Mouse (Mus musculus): ENCODE measurements around the gene Gdf3.
"Not testable (repeated sequence)": the region's sequence is repeated elsewhere in the genome, so short reads cannot be mapped to it uniquely, and the experiment has no call there.

The Gdf3 gene

GRCm38 (mm10) chr6:122609771-122610170, at the start of gene Gdf3:
Gene Gdf3, minus strand, starts transcription at chr6:122610087.
- no peak for DNase-seq (ENCODE audit: low spot score in 2 of 2)

- DNase-seq (ENCODE audit: low spot score in 2 of 2) = no peak
These were observed 49.7 kb upstream of the Gdf3 start for GRCm38 (mm10) chr6:122659567-122659966.

GRCm38 (mm10) chr6:122657630-122658029, 47.7 kb upstream of the Gdf3 start:
- DNase-seq (ENCODE audit: low spot score in 2 of 2) = no peak

GRCm38 (mm10) chr6:122654301-122654700, 44.4 kb upstream of the Gdf3 start:
- DNase-seq (ENCODE audit: low spot score in 2 of 2) = no peak

- no peak for DNase-seq (ENCODE audit: low spot score in 2 of 2)
These were observed 40.6 kb upstream of the Gdf3 start for GRCm38 (mm10) chr6:122650398-122650980.

- DNase-seq (ENCODE audit: low spot score in 2 of 2) = no peak
These were observed 40.0 kb upstream of the Gdf3 start for GRCm38 (mm10) chr6:122649903-122650302.

GRCm38 (mm10) chr6:122644196-122644595, 34.3 kb upstream of the Gdf3 start:
- not testable (repeated sequence) for DNase-seq (ENCODE audit: low spot score in 2 of 2)

GRCm38 (mm10) chr6:122637566-122637965, 27.7 kb upstream of the Gdf3 start:
- not testable (repeated sequence) for DNase-seq (ENCODE audit: low spot score in 2 of 2)

GRCm38 (mm10) chr6:122636666-122637065, 26.8 kb upstream of the Gdf3 start:
- DNase-seq (ENCODE audit: low spot score in 2 of 2) = no peak

GRCm38 (mm10) chr6:122635315-122635714, 25.4 kb upstream of the Gdf3 start:
- no peak for DNase-seq (ENCODE audit: low spot score in 2 of 2)

GRCm38 (mm10) chr6:122633411-122633810, 23.5 kb upstream of the Gdf3 start:
- peak in 1 of 2 experiments; percentile 5 for DNase-seq (ENCODE audit: low spot score in 2 of 2)

- no peak for DNase-seq (ENCODE audit: low spot score in 2 of 2)
These were observed 17.7 kb upstream of the Gdf3 start for GRCm38 (mm10) chr6:122627469-122628108.

- DNase-seq (ENCODE audit: low spot score in 2 of 2) = no peak
These were observed 16.2 kb upstream of the Gdf3 start, which contains the start of gene Dppa3 for GRCm38 (mm10) chr6:122626110-122626509. Gene Dppa3, plus strand, starts transcription at chr6:122626410.

- DNase-seq (ENCODE audit: low spot score in 2 of 2) = no peak
These were observed 15.3 kb upstream of the Gdf3 start for GRCm38 (mm10) chr6:122625156-122625555.

GRCm38 (mm10) chr6:122624480-122624879, 14.6 kb upstream of the Gdf3 start:
- no peak for DNase-seq (ENCODE audit: low spot score in 2 of 2)

- DNase-seq (ENCODE audit: low spot score in 2 of 2) = no peak
These were observed 11.2 kb upstream of the Gdf3 start for GRCm38 (mm10) chr6:122621066-122621465.

- DNase-seq (ENCODE audit: low spot score in 2 of 2) = no peak
These were observed 6.1 kb upstream of the Gdf3 start for GRCm38 (mm10) chr6:122616022-122616421.

- DNase-seq (ENCODE audit: low spot score in 2 of 2) = no peak
These were observed 4.2 kb upstream of the Gdf3 start for GRCm38 (mm10) chr6:122614047-122614446.

- DNase-seq (ENCODE audit: low spot score in 2 of 2) = no peak
These were observed 2.5 kb upstream of the Gdf3 start for GRCm38 (mm10) chr6:122612426-122612825.

GRCm38 (mm10) chr6:122609377-122609728, 534 bp downstream of the Gdf3 start:
- no peak for DNase-seq (ENCODE audit: low spot score in 2 of 2)

GRCm38 (mm10) chr6:122608434-122609376, 1.2 kb downstream of the Gdf3 start:
- DNase-seq (ENCODE audit: low spot score in 2 of 2) = no peak

- no peak for DNase-seq (ENCODE audit: low spot score in 2 of 2)
These were observed 2.2 kb downstream of the Gdf3 start for GRCm38 (mm10) chr6:122607700-122608099.

GRCm38 (mm10) chr6:122606661-122607060, 3.2 kb downstream of the Gdf3 start:
- DNase-seq (ENCODE audit: low spot score in 2 of 2) = no peak

Data from left cerebral cortex, adult 9 months (tissue).